Comparison of ENCODE assay signal across 9 mouse cellular contexts in the genomic region with DNA sequence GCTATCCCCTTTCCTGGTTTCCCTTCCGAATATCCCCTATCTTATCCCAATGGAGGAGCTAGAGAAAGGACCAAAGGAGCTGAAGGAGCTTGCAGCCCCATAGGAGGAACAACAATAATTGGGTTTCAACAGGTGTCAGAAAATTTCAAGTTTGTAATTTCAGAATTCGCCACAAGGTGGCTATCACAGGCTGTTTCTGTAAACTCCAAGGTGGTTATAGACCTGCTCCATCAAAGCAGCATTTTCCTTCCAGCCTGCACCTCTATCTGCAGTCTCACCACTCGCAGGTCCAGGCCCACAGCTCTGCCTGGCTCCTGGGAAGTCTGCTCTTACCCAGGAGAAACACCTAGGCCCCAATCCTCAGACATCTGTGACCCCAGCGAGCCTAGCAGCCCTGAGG. TPM values are rescaled to one million over a fixed set of nuclear protein-coding genes. Genes with fewer than 3 reads are reported as not detected.
DNase-seq lines count a peak whose midpoint lies in the region; ATAC-seq and TF ChIP-seq lines count a peak whose summit lies in the region.
"Had no signal": no experiment of that assay in that cellular context is flagged by ENCODE, and none has a peak within 500 bp of the region (broad histone marks: within the 10 kb centered on the region; RNA-seq: fewer than 3 reads in every experiment).

No protein-coding gene starts in this region.

- DNase-seq in urinary bladder, postnatal 25 days (ENCODE audit: low spot score) = peak; percentile 26
- no peak for DNase-seq in urinary bladder, postnatal 10 days (ENCODE audit: low spot score)
- DNase-seq in embryonic facial prominence, embryonic 14.5 days (ENCODE audit: low spot score) = peak; percentile 39
- peak; percentile 50 for DNase-seq in kidney, postnatal 0 days (ENCODE audit: low spot score)
- peak; percentile 22 for DNase-seq in liver, embryonic 13.5 days
- DNase-seq in retina, postnatal 7 days (ENCODE audit: low read depth, low spot score) = peak; percentile 41
- no peak for DNase-seq in gastrocnemius, postnatal 10 days

- H3K27ac ChIP-seq in bone marrow, adult 2 months (ENCODE audit: control insufficient read depth, insufficient read depth, low read depth, low read length, poor library complexity) = no peak overlapping the region
- H3K27ac ChIP-seq in embryonic facial prominence, embryonic 14.5 days (replicated peaks; ENCODE audit: low read depth, low read length) = no peak overlapping the region
- H3K27ac ChIP-seq in kidney, postnatal 0 days = no peak overlapping the region
- H3K27ac ChIP-seq in liver, embryonic 13.5 days = no peak overlapping the region
- H3K27ac ChIP-seq: limb, embryonic 15.5 days had no signal

- H3K4me1 ChIP-seq in bone marrow, adult 2 months (ENCODE audit: control insufficient read depth, insufficient read depth, low read length) = no peaks in the 10 kb centered on the region
- no peaks in the 10 kb centered on the region for H3K4me1 ChIP-seq in embryonic facial prominence, embryonic 14.5 days (ENCODE audit: control insufficient read depth, insufficient read depth, low read length)
- H3K4me1 ChIP-seq in kidney, postnatal 0 days (replicated peaks; ENCODE audit: insufficient read depth, low read length) = no peaks in the 10 kb centered on the region
- H3K4me1 ChIP-seq in liver, embryonic 13.5 days (replicated peaks) = no peaks in the 10 kb centered on the region
- H3K4me1 ChIP-seq: limb, embryonic 15.5 days had no signal

- no peak overlapping the region for H3K4me2 ChIP-seq in embryonic facial prominence, embryonic 14.5 days (ENCODE audit: low read depth, low read length)
- no peak overlapping the region for H3K4me2 ChIP-seq in kidney, postnatal 0 days (ENCODE audit: low read length)
- no peak overlapping the region for H3K4me2 ChIP-seq in liver, embryonic 13.5 days
- H3K4me2 ChIP-seq: limb, embryonic 15.5 days had no signal

- H3K36me3 ChIP-seq in embryonic facial prominence, embryonic 14.5 days (ENCODE audit: control insufficient read depth, insufficient read depth, low read length) = no peaks in the 10 kb centered on the region
- no peaks in the 10 kb centered on the region for H3K36me3 ChIP-seq in kidney, postnatal 0 days (ENCODE audit: insufficient read depth, low read length)
- H3K36me3 ChIP-seq in liver, embryonic 13.5 days = no peaks in the 10 kb centered on the region
- H3K36me3 ChIP-seq: limb, embryonic 15.5 days had no signal

- no peaks in the 10 kb centered on the region for H3K27me3 ChIP-seq in embryonic facial prominence, embryonic 14.5 days (replicated peaks; ENCODE audit: control insufficient read depth, insufficient read depth, low read length)
- H3K27me3 ChIP-seq in kidney, postnatal 0 days (ENCODE audit: insufficient read depth, low read length) = no peaks in the 10 kb centered on the region
- H3K27me3 ChIP-seq in liver, embryonic 13.5 days = no peaks in the 10 kb centered on the region
- H3K27me3 ChIP-seq: limb, embryonic 15.5 days had no signal

- no peaks in the 10 kb centered on the region for H3K9me3 ChIP-seq in embryonic facial prominence, embryonic 14.5 days (ENCODE audit: control insufficient read depth, low read length)
- H3K9me3 ChIP-seq in kidney, postnatal 0 days (replicated peaks; ENCODE audit: low read length) = no peaks in the 10 kb centered on the region
- no peaks in the 10 kb centered on the region for H3K9me3 ChIP-seq in liver, embryonic 13.5 days (replicated peaks)
- H3K9me3 ChIP-seq: limb, embryonic 15.5 days had no signal

- peak; percentile 14; the same call in 1 of the 2 replicates for TF ChIP-seq CTCF in bone marrow, adult 2 months (IDR thresholded peaks at IDR 0.05; ENCODE audit: control insufficient read depth, insufficient read depth, low read length)
- TF ChIP-seq CTCF in kidney, postnatal 0 days (IDR thresholded peaks at IDR 0.05; ENCODE audit: low read depth) = peak; percentile 69

- TF ChIP-seq POLR2A in bone marrow, adult 2 months (IDR thresholded peaks at IDR 0.05; ENCODE audit: borderline replicate concordance, control insufficient read depth, low read depth, low read length) = no peak

- H3K9ac ChIP-seq in embryonic facial prominence, embryonic 14.5 days (ENCODE audit: low read depth, low read length) = no peak overlapping the region
- H3K9ac ChIP-seq in kidney, postnatal 0 days (ENCODE audit: low read depth, low read length) = no peak overlapping the region
- no peak overlapping the region for H3K9ac ChIP-seq in liver, embryonic 13.5 days
- H3K9ac ChIP-seq: limb, embryonic 15.5 days had no signal

- 10% methylated on average over 4 of the region's 4 CpGs for WGBS in bone marrow, adult 2 months
- 3% methylated on average over 4 of the region's 4 CpGs for WGBS in embryonic facial prominence, embryonic 14.5 days
- 13% methylated on average over 4 of the region's 4 CpGs for WGBS in kidney, postnatal 0 days
- 7% methylated on average over 4 of the region's 4 CpGs for WGBS in liver, embryonic 13.5 days (ENCODE audit: insufficient replicate concordance)

- H3K4me3 ChIP-seq in bone marrow, adult 2 months (replicated peaks; ENCODE audit: control insufficient read depth, low read depth, low read length) = no peak overlapping the region
- no peak overlapping the region for H3K4me3 ChIP-seq in embryonic facial prominence, embryonic 14.5 days (ENCODE audit: low read depth, low read length)
- no peak overlapping the region for H3K4me3 ChIP-seq in kidney, postnatal 0 days (replicated peaks; ENCODE audit: low read depth, low read length)
- no peak overlapping the region for H3K4me3 ChIP-seq in liver, embryonic 13.5 days (replicated peaks)
- H3K4me3 ChIP-seq: limb, embryonic 15.5 days had no signal

- no peak for ATAC-seq in embryonic facial prominence, embryonic 14.5 days (ENCODE audit: low read depth)
- no peak for ATAC-seq in kidney, postnatal 0 days (replicated peaks; ENCODE audit: low FRiP score, low read depth)
- no peak for ATAC-seq in liver, embryonic 13.5 days (ENCODE audit: low read depth)

RNA-seq across cellular contexts. Expression of a gene that starts 10.6 kb away (rescaled TPM):
- polyA plus RNA-seq in bone marrow, adult 2 months (2011; ENCODE audit: insufficient read depth, insufficient read length, low replicate concordance, missing spikeins) = 0.32 TPM in 1 of 2 replicates, not detected in the other
- 0.04 TPM in 1 of 2 replicates, not detected in the other for polyA plus RNA-seq in embryonic facial prominence, embryonic 14.5 days (2014; fragmentation: Nextera tagmentation; extraction: Ambion mirVana)
- not detected in 2 replicates for polyA plus RNA-seq in kidney, postnatal 0 days (2015; fragmentation: Nextera tagmentation; extraction: Ambion mirVana)
- not detected in 2 replicates for polyA plus RNA-seq in liver, embryonic 13.5 days (2015; fragmentation: Nextera tagmentation; extraction: Ambion mirVana)
- total RNA-seq in gastrocnemius, postnatal 10 days (2021) = not detected
- polyA plus RNA-seq: limb, embryonic 15.5 days had no signal

RNA-seq across cellular contexts. Expression of a gene that starts 15.9 kb away (rescaled TPM):
- polyA plus RNA-seq in bone marrow, adult 2 months (2011; ENCODE audit: insufficient read depth, insufficient read length, low replicate concordance, missing spikeins) = not detected in 2 replicates
- polyA plus RNA-seq in embryonic facial prominence, embryonic 14.5 days (2014; fragmentation: Nextera tagmentation; extraction: Ambion mirVana) = not detected in 2 replicates
- not detected in 2 replicates for polyA plus RNA-seq in kidney, postnatal 0 days (2015; fragmentation: Nextera tagmentation; extraction: Ambion mirVana)
- not detected in 2 replicates for polyA plus RNA-seq in liver, embryonic 13.5 days (2015; fragmentation: Nextera tagmentation; extraction: Ambion mirVana)
- total RNA-seq in gastrocnemius, postnatal 10 days (2021) = not detected
- polyA plus RNA-seq: limb, embryonic 15.5 days had no signal

RNA-seq across cellular contexts. Expression of a gene that starts 39.6 kb away (rescaled TPM):
- not detected in 2 replicates for polyA plus RNA-seq in bone marrow, adult 2 months (2011; ENCODE audit: insufficient read depth, insufficient read length, low replicate concordance, missing spikeins)
- polyA plus RNA-seq in embryonic facial prominence, embryonic 14.5 days (2014; fragmentation: Nextera tagmentation; extraction: Ambion mirVana) = not detected in 2 replicates
- not detected in 2 replicates for polyA plus RNA-seq in kidney, postnatal 0 days (2015; fragmentation: Nextera tagmentation; extraction: Ambion mirVana)
- polyA plus RNA-seq in liver, embryonic 13.5 days (2015; fragmentation: Nextera tagmentation; extraction: Ambion mirVana) = not detected in 2 replicates
- not detected for total RNA-seq in gastrocnemius, postnatal 10 days (2021)
- polyA plus RNA-seq: limb, embryonic 15.5 days had no signal

RNA-seq across cellular contexts. Expression of a gene that starts 46.2 kb away (rescaled TPM):
- not detected in 2 replicates for polyA plus RNA-seq in bone marrow, adult 2 months (2011; ENCODE audit: insufficient read depth, insufficient read length, low replicate concordance, missing spikeins)
- not detected in 2 replicates for polyA plus RNA-seq in embryonic facial prominence, embryonic 14.5 days (2014; fragmentation: Nextera tagmentation; extraction: Ambion mirVana)
- polyA plus RNA-seq in kidney, postnatal 0 days (2015; fragmentation: Nextera tagmentation; extraction: Ambion mirVana) = not detected in 2 replicates
- polyA plus RNA-seq in liver, embryonic 13.5 days (2015; fragmentation: Nextera tagmentation; extraction: Ambion mirVana) = not detected in 2 replicates
- not detected for total RNA-seq in gastrocnemius, postnatal 10 days (2021)
- polyA plus RNA-seq: limb, embryonic 15.5 days had no signal

Comparison
In these comparisons a context has a peak if more than half of its experiments do, and no peak if none do; other contexts are left out.
1. DNase-seq: peak in urinary bladder, postnatal 25 days (single experiment), embryonic facial prominence, embryonic 14.5 days (single experiment), kidney, postnatal 0 days (single experiment), liver, embryonic 13.5 days (single experiment) and retina, postnatal 7 days (single experiment); none in urinary bladder, postnatal 10 days (single experiment) and gastrocnemius, postnatal 10 days (single experiment).